Mouse (Mus musculus) CD4-positive, CD25-positive, alpha-beta regulatory T cell, adult 4 months (primary cell): ENCODE data around the gene Gm11639. TPM values are rescaled to one million over a fixed set of nuclear protein-coding genes. Genes with fewer than 3 reads are reported as not detected.
"Not testable (repeated sequence)": the region's sequence is repeated elsewhere in the genome, so short reads cannot be mapped to it uniquely, and the experiment has no call there.

Source experiments
- ATAC-seq: one replicate; pipeline ENCODE4 v1.8.0; 2017
- polyA plus RNA-seq, 2 experiments: library from polyadenylated mRNA; unstranded; fragments of 100-300 nt; shearing (Covaris generic); gene quantifications; one replicate each; pipeline ENCODE4 v1.2.1; 2017

Gm11639 gene
- polyA plus RNA-seq, 2 experiments from 2014 or later: 0.04 TPM; not detected in 1

GRCm38 (mm10) chr11:104707084-104707483 is 21.6 kb downstream of the Gm11639 start:
- no peak for ATAC-seq

- no peak for ATAC-seq
Measured at GRCm38 (mm10) chr11:104744995-104745568, 59.6 kb downstream of the Gm11639 start.

GRCm38 (mm10) chr11:104765762-104766161 is 80.3 kb downstream of the Gm11639 start:
- no peak for ATAC-seq

- no peak for ATAC-seq
Measured at GRCm38 (mm10) chr11:104767068-104767467, 81.6 kb downstream of the Gm11639 start.

- no peak for ATAC-seq
Measured at GRCm38 (mm10) chr11:104768072-104768471, 82.6 kb downstream of the Gm11639 start.

- ATAC-seq: no peak
Measured at GRCm38 (mm10) chr11:104778796-104779195, 93.3 kb downstream of the Gm11639 start.

GRCm38 (mm10) chr11:104944723-104945122 is 259.2 kb downstream of the Gm11639 start:
- no peak for ATAC-seq

GRCm38 (mm10) chr11:104952349-104952748 is 266.8 kb downstream of the Gm11639 start:
- no peak for ATAC-seq

GRCm38 (mm10) chr11:104967862-104968261 is 282.4 kb downstream of the Gm11639 start:
- ATAC-seq: no peak

GRCm38 (mm10) chr11:104968388-104968787 is 282.9 kb downstream of the Gm11639 start:
- ATAC-seq: no peak

GRCm38 (mm10) chr11:104971322-104971721 is 285.8 kb downstream of the Gm11639 start:
- no peak for ATAC-seq

GRCm38 (mm10) chr11:104972480-104972879 is 287.0 kb downstream of the Gm11639 start:
- ATAC-seq: no peak

- no peak for ATAC-seq
Measured at GRCm38 (mm10) chr11:104977976-104978375, 292.5 kb downstream of the Gm11639 start.

GRCm38 (mm10) chr11:104981342-104982055 is 296.0 kb downstream of the Gm11639 start:
- ATAC-seq: no peak

GRCm38 (mm10) chr11:105009232-105009631 is 323.7 kb downstream of the Gm11639 start:
- ATAC-seq: no peak

GRCm38 (mm10) chr11:105021071-105021470 is 335.6 kb downstream of the Gm11639 start:
- no peak for ATAC-seq

GRCm38 (mm10) chr11:105028744-105029348 is 343.3 kb downstream of the Gm11639 start:
- no peak for ATAC-seq

GRCm38 (mm10) chr11:105029525-105029924 is 344.0 kb downstream of the Gm11639 start:
- ATAC-seq: no peak

- no peak for ATAC-seq
Measured at GRCm38 (mm10) chr11:105030229-105030628, 344.7 kb downstream of the Gm11639 start.

GRCm38 (mm10) chr11:105031103-105031502 is 345.6 kb downstream of the Gm11639 start:
- ATAC-seq: no peak

- ATAC-seq: no peak
Measured at GRCm38 (mm10) chr11:105035081-105035480, 349.6 kb downstream of the Gm11639 start.

- no peak for ATAC-seq
Measured at GRCm38 (mm10) chr11:105063292-105063691, 377.8 kb downstream of the Gm11639 start, which contains the start of gene Efcab3. TSS of gene Efcab3 (plus strand) at chr11:105063592.

GRCm38 (mm10) chr11:105112448-105112847 is 426.9 kb downstream of the Gm11639 start:
- ATAC-seq: not testable (repeated sequence)

GRCm38 (mm10) chr11:105117814-105118213 is 432.3 kb downstream of the Gm11639 start:
- no peak for ATAC-seq
